Mouse (Mus musculus) heart, embryonic 10.5 days (tissue): ENCODE results near the gene Irf2. TPM values are rescaled to one million over a fixed set of nuclear protein-coding genes. Genes with fewer than 3 reads are reported as not detected.

Source experiments
- DNase-seq: peaks from one replicate; pipeline ENCODE4 v3.0.0-alpha.2; 2017; ENCODE audit warnings: low spot score
- H3K27ac ChIP-seq: fragments of 300-500 bp; sonication (generic); 2 replicates; pipeline ENCODE4 v1.5.1; 2016; ENCODE audit warnings: mild to moderate bottlenecking
- H3K27me3 ChIP-seq: fragments of 300-500 bp; sonication (generic); 2 replicates; pipeline ENCODE4 v1.6.1; 2016; ENCODE audit warnings: mild to moderate bottlenecking; ENCODE audit not compliant: poor library complexity, insufficient read depth, severe bottlenecking
- H3K36me3 ChIP-seq: fragments of 300-500 bp; sonication (generic); 2 replicates; pipeline ENCODE4 v1.6.1; 2016; ENCODE audit warnings: mild to moderate bottlenecking, moderate library complexity
- H3K4me1 ChIP-seq: fragments of 300-500 bp; sonication (generic); 2 replicates; pipeline ENCODE4 v1.6.1; 2016; ENCODE audit warnings: mild to moderate bottlenecking
- H3K4me3 ChIP-seq: fragments of 300-500 bp; sonication (generic); 2 replicates; pipeline ENCODE4 v1.5.1; 2016; ENCODE audit warnings: mild to moderate bottlenecking, moderate library complexity
- H3K9me3 ChIP-seq: fragments of 300-500 bp; sonication (generic); 2 replicates; pipeline ENCODE4 v1.6.1; 2016; ENCODE audit warnings: mild to moderate bottlenecking, moderate library complexity
- WGBS: fragments of 180-500 bp; shearing (Covaris S2); methylation state at CpG from one replicate; pipeline ENCODE4 v1.1.7; 2016; 5-methylcytosine and 5-hydroxymethylcytosine counted together
- polyA plus RNA-seq: library from polyadenylated mRNA; unstranded; fragments of >200 nt; fragmentation: Nextera tagmentation; extraction: Ambion mirVana; gene quantifications from 2 replicates; pipeline ENCODE4 v1.2.1, GENCODE M21; 2016

Irf2 gene
- polyA plus RNA-seq, 1 experiment from 2014 or later: 10.9 TPM

GRCm38 (mm10) chr8:46799212-46799611 is 59.7 kb downstream of the Irf2 start:
- H3K4me1 ChIP-seq: peaks cover 6% of the 10 kb centered on the region
- H3K36me3 ChIP-seq: peaks cover 21% of the 10 kb centered on the region; the same call in 1 of the 2 replicates
- WGBS: 93% methylated on average over 5 of the region's 5 CpGs
- H3K27ac ChIP-seq: no peak overlapping the region
- H3K4me3 ChIP-seq: no peak overlapping the region
- DNase-seq: no peak
- no peaks in the 10 kb centered on the region for H3K9me3 ChIP-seq
- H3K27me3 ChIP-seq: no peaks in the 10 kb centered on the region

GRCm38 (mm10) chr8:46799706-46800105 is 60.2 kb downstream of the Irf2 start:
- WGBS: 57% methylated on average over 2 of the region's 2 CpGs
- Histone ChIP-seq H3K27me3 (no peaks in the 10 kb centered on the region), H3K36me3 (peaks cover 17% of the 10 kb centered on the region; the same call in 1 of the 2 replicates), H3K4me3 (no peak overlapping the region), H3K4me1 (peaks cover 6% of the 10 kb centered on the region), H3K27ac (no peak overlapping the region), H3K9me3 (no peaks in the 10 kb centered on the region)
- DNase-seq: no peak

- Histone ChIP-seq H3K4me1 (peaks cover 6% of the 10 kb centered on the region), H3K9me3 (no peaks in the 10 kb centered on the region), H3K36me3 (peaks cover 20% of the 10 kb centered on the region), H3K27ac (no peak overlapping the region), H3K4me3 (no peak overlapping the region), H3K27me3 (no peaks in the 10 kb centered on the region)
- no peak for DNase-seq
- WGBS: 6% methylated on average over 1 of the region's 1 CpGs
Observed at GRCm38 (mm10) chr8:46801153-46801684, 61.7 kb downstream of the Irf2 start.

GRCm38 (mm10) chr8:46802009-46802408 is 62.5 kb downstream of the Irf2 start:
- no peaks in the 10 kb centered on the region for H3K9me3 ChIP-seq
- 76% methylated on average over 2 of the region's 2 CpGs for WGBS
- DNase-seq: no peak
- no peaks in the 10 kb centered on the region for H3K27me3 ChIP-seq
- H3K27ac ChIP-seq: no peak overlapping the region
- H3K4me3 ChIP-seq: no peak overlapping the region
- H3K36me3 ChIP-seq: peaks cover 21% of the 10 kb centered on the region
- H3K4me1 ChIP-seq: peaks cover 6% of the 10 kb centered on the region

GRCm38 (mm10) chr8:46804721-46805120 is 65.2 kb downstream of the Irf2 start:
- 91% methylated on average over 5 of the region's 5 CpGs for WGBS
- DNase-seq: no peak
- Histone ChIP-seq H3K9me3 (no peaks in the 10 kb centered on the region), H3K4me1 (peaks cover 6% of the 10 kb centered on the region), H3K36me3 (peaks cover 35% of the 10 kb centered on the region), H3K27me3 (no peaks in the 10 kb centered on the region), H3K4me3 (no peak overlapping the region), H3K27ac (no peak overlapping the region)

GRCm38 (mm10) chr8:46811021-46811622 is 71.6 kb downstream of the Irf2 start:
- 82% methylated on average over 11 of the region's 11 CpGs for WGBS
- no peak overlapping the region for H3K27ac ChIP-seq
- H3K9me3 ChIP-seq: no peaks in the 10 kb centered on the region
- no peaks in the 10 kb centered on the region for H3K27me3 ChIP-seq
- H3K4me3 ChIP-seq: no peak overlapping the region
- H3K36me3 ChIP-seq: peaks cover 35% of the 10 kb centered on the region
- H3K4me1 ChIP-seq: no peaks in the 10 kb centered on the region
- no peak for DNase-seq

GRCm38 (mm10) chr8:46811944-46812343 is 72.4 kb downstream of the Irf2 start:
- peaks cover 3% of the 10 kb centered on the region; the same call in 1 of the 2 replicates for H3K4me1 ChIP-seq
- WGBS: 68% methylated on average over 2 of the region's 2 CpGs
- peaks cover 34% of the 10 kb centered on the region for H3K36me3 ChIP-seq
- no peaks in the 10 kb centered on the region for H3K9me3 ChIP-seq
- H3K27ac ChIP-seq: no peak overlapping the region
- H3K4me3 ChIP-seq: no peak overlapping the region
- DNase-seq: no peak
- no peaks in the 10 kb centered on the region for H3K27me3 ChIP-seq

- WGBS: 63% methylated on average over 4 of the region's 4 CpGs
- Histone ChIP-seq H3K27me3 (no peaks in the 10 kb centered on the region), H3K27ac (no peak overlapping the region), H3K4me1 (peaks cover 11% of the 10 kb centered on the region; the same call in 1 of the 2 replicates), H3K9me3 (no peaks in the 10 kb centered on the region), H3K4me3 (no peak overlapping the region), H3K36me3 (peaks cover 23% of the 10 kb centered on the region)
- DNase-seq: no peak
Observed at GRCm38 (mm10) chr8:46812966-46813365, 73.4 kb downstream of the Irf2 start.

- peaks cover 22% of the 10 kb centered on the region; the same call in 1 of the 2 replicates for H3K36me3 ChIP-seq
- no peak overlapping the region for H3K27ac ChIP-seq
Observed at GRCm38 (mm10) chr8:46818106-46818989, 78.8 kb downstream of the Irf2 start.

GRCm38 (mm10) chr8:46818990-46819288 is 79.4 kb downstream of the Irf2 start:
- 53% methylated on average over 2 of the region's 2 CpGs for WGBS
- H3K4me1 ChIP-seq: peaks cover 18% of the 10 kb centered on the region; the same call in 1 of the 2 replicates
- no peak overlapping the region for H3K27ac ChIP-seq
- peaks cover 28% of the 10 kb centered on the region for H3K36me3 ChIP-seq
- H3K9me3 ChIP-seq: no peaks in the 10 kb centered on the region
- H3K27me3 ChIP-seq: no peaks in the 10 kb centered on the region
- no peak overlapping the region for H3K4me3 ChIP-seq
- DNase-seq: no peak

More at GRCm38 (mm10) chr8:46818106-46818989, 78.8 kb downstream of the Irf2 start:
- Histone ChIP-seq H3K4me1 (peaks cover 18% of the 10 kb centered on the region; the same call in 1 of the 2 replicates), H3K27me3 (no peaks in the 10 kb centered on the region), H3K4me3 (no peak overlapping the region), H3K9me3 (no peaks in the 10 kb centered on the region)
- WGBS: 74% methylated on average over 14 of the region's 14 CpGs
- DNase-seq: no peak

GRCm38 (mm10) chr8:46828734-46829413 is 89.3 kb downstream of the Irf2 start:
- Histone ChIP-seq H3K4me1 (peaks cover 5% of the 10 kb centered on the region; the same call in 1 of the 2 replicates), H3K36me3 (peaks cover 11% of the 10 kb centered on the region; the same call in 1 of the 2 replicates), H3K27me3 (no peaks in the 10 kb centered on the region), H3K27ac (no peak overlapping the region), H3K9me3 (no peaks in the 10 kb centered on the region), H3K4me3 (no peak overlapping the region)
- no peak for DNase-seq
- WGBS: 93% methylated on average over 7 of the region's 7 CpGs

- Histone ChIP-seq H3K4me1 (peaks cover 5% of the 10 kb centered on the region; the same call in 1 of the 2 replicates), H3K4me3 (no peak overlapping the region), H3K27ac (no peak overlapping the region), H3K36me3 (0 out of 2 replicates have a peak, but pooled peaks cover 8% of the 10 kb centered on the region), H3K27me3 (no peaks in the 10 kb centered on the region), H3K9me3 (no peaks in the 10 kb centered on the region)
- WGBS: 68% methylated on average over 6 of the region's 6 CpGs
- DNase-seq: no peak
Observed at GRCm38 (mm10) chr8:46829414-46830111, 90.0 kb downstream of the Irf2 start.
